Mouse (Mus musculus) C2C12 (cell line): ENCODE measurements around the gene Cdh4. TPM values are rescaled to one million over a fixed set of nuclear protein-coding genes. Genes with fewer than 3 reads are reported as not detected.

Experiments
- H3K27me3 ChIP-seq: one replicate; pipeline ENCODE4 v1.6.1; 2011; ENCODE audit not compliant: control insufficient read depth, insufficient read depth, insufficient read length
- H3K36me3 ChIP-seq: one replicate; pipeline ENCODE4 v1.6.1; 2011; ENCODE audit not compliant: control insufficient read depth, insufficient read depth
- H3K4me3 ChIP-seq: one replicate; pipeline ENCODE4 v1.5.1; 2011; ENCODE audit warnings: mild to moderate bottlenecking, control low read depth; ENCODE audit not compliant: poor library complexity, insufficient read depth, severe bottlenecking
- H3K79me2 ChIP-seq: one replicate; pipeline ENCODE4 v1.6.1; 2011; ENCODE audit not compliant: control insufficient read depth, insufficient read depth
- H3K79me3 ChIP-seq: one replicate; pipeline ENCODE4 v1.6.1; 2011; ENCODE audit warnings: low read depth, control low read depth
- H3ac ChIP-seq: one replicate; pipeline ENCODE3; 2011; ENCODE audit warnings: low read depth; ENCODE audit not compliant: control insufficient read depth, insufficient read length
- CEBPB ChIP-seq: IDR thresholded peaks from one replicate; pipeline ENCODE4 v1.6.1; 2011; ENCODE audit warnings: low read depth, mild to moderate bottlenecking, control low read depth, moderate library complexity
- CTCF ChIP-seq: IDR thresholded peaks from one replicate; pipeline ENCODE4 v1.5.1; 2011; ENCODE audit not compliant: control insufficient read depth, insufficient read depth, insufficient read length
- FOSL1 ChIP-seq: IDR thresholded peaks from one replicate; pipeline ENCODE4 v1.8.0; 2011; ENCODE audit warnings: mild to moderate bottlenecking, low read length; ENCODE audit not compliant: poor library complexity, insufficient read depth, severe bottlenecking
- MAX ChIP-seq: IDR thresholded peaks from one replicate; pipeline ENCODE4 v1.6.1; 2011; ENCODE audit warnings: mild to moderate bottlenecking, control low read depth
- MYOD1 ChIP-seq: IDR thresholded peaks from one replicate; pipeline ENCODE4 v1.6.1; 2011; ENCODE audit warnings: low read depth; ENCODE audit not compliant: control insufficient read depth, insufficient read length
- MYOG ChIP-seq: IDR thresholded peaks from one replicate; pipeline ENCODE4 v1.6.1; 2011; ENCODE audit not compliant: control insufficient read depth, insufficient read length; ENCODE audit errors: extremely low read depth
- USF1 ChIP-seq: IDR thresholded peaks from one replicate; pipeline ENCODE4 v1.6.1; 2011; ENCODE audit warnings: low read depth, mild to moderate bottlenecking, control low read depth, moderate library complexity
- polyA plus RNA-seq: library from polyadenylated mRNA; unstranded; fragments of >200 nt; fragmentation: generic; extraction: Trizol; gene quantifications from one replicate; pipeline ENCODE4 v1.2.1, GENCODE M21; 2012; ENCODE audit warnings: missing spikeins

Cdh4 gene
- polyA plus RNA-seq, 1 experiment, result not detected

DNA sequence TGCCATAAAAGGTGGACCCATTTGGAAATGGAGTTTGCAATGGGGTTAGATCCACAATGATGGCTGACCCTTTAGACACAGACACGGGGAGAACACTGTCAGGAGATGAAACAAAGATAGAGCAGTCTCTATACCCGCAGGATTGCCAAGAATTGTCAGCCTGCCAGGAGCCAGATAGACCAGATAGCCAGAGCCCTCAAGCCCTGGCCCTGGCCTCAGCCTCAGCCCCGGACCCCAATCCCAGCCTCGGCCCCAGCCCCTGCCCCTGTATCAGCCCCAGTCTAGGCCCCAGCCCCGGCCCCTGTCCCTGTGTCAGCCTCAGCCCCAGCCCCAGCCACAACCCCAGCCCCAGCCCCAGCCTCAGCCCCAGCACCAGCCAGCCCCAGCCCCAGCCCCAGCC is 345.6 kb downstream of the Cdh4 start:
- TF ChIP-seq MYOD1 (no peak), CEBPB (no peak), FOSL1 (no peak), CTCF (no peak), MYOG (no peak), MAX (no peak), USF1 (no peak)
- no peaks in the 10 kb centered on the region for H3K27me3 ChIP-seq
- no peak overlapping the region for H3ac ChIP-seq
- H3K79me2 ChIP-seq, result no peaks in the 10 kb centered on the region
- H3K36me3 ChIP-seq, result no peaks in the 10 kb centered on the region
- H3K79me3 ChIP-seq, result no peaks in the 10 kb centered on the region
- H3K4me3 ChIP-seq, result no peak overlapping the region

DNA sequence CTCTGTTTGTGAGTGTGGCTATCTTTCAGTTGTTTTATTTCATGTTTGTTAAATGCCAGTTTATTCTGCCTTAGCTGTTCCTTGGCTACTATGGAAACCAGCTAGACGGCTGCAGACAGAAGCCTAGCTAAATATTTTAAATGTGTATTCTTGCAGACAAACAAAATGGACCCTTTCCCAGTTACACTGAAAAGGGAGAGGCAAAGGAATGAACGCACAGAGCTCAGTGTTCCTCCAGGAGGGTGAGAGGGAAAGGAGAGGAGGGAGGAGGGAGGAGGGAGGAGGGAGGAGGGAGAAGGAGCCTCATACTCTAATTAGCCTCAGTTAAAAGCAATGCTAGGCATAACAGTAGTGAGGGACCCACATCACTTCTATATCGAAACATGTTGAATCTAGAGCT is 348.5 kb downstream of the Cdh4 start:
- Histone ChIP-seq H3K4me3 (no peak overlapping the region), H3ac (no peak overlapping the region), H3K27me3 (no peaks in the 10 kb centered on the region), H3K79me3 (no peaks in the 10 kb centered on the region), H3K79me2 (no peaks in the 10 kb centered on the region), H3K36me3 (no peaks in the 10 kb centered on the region)
- TF ChIP-seq USF1 (no peak), MYOD1 (no peak), CTCF (no peak), MAX (no peak), MYOG (no peak)

DNA sequence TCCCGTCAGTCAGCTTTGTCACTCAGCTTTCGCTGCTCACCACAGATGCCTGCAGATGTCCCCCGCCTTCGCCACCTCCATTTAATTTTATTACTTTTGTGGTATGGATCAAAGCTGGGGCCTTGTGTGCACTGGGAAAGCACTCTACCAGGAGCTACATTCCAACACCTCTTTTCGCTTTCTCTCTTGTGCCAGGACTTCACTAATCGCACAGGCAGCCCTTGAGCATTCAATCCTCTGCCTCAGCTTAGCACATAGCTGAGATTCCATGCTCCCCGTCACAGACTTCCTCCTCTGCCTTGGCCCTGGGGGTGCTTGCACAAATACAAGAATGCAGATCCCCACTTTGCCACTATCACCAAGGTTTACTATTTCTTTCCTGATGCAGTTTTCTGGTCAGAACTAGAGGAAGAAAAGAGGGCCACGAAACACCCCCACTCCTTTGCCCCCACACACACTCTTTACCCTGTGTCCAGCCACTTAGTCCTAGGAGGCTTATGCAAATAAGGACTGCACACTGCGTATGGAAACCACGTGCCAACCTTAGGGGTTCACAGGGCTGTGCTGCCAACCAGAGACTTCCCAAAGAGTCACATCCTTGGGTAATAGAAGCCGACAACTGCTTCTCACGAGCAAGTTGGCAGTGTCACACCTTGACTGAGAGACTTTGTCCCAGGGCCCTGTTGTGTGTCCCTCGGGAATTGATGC is 350.3 kb downstream of the Cdh4 start:
- no peaks in the 10 kb centered on the region for H3K36me3 ChIP-seq
- no peaks in the 10 kb centered on the region for H3K27me3 ChIP-seq
- no peaks in the 10 kb centered on the region for H3K79me2 ChIP-seq
- no peak overlapping the region for H3ac ChIP-seq
- TF ChIP-seq FOSL1 (no peak), MYOG (no peak), MAX (no peak), CEBPB (no peak), USF1 (no peak), MYOD1 (no peak), CTCF (no peak)
- no peak overlapping the region for H3K4me3 ChIP-seq
- H3K79me3 ChIP-seq, result no peaks in the 10 kb centered on the region

DNA sequence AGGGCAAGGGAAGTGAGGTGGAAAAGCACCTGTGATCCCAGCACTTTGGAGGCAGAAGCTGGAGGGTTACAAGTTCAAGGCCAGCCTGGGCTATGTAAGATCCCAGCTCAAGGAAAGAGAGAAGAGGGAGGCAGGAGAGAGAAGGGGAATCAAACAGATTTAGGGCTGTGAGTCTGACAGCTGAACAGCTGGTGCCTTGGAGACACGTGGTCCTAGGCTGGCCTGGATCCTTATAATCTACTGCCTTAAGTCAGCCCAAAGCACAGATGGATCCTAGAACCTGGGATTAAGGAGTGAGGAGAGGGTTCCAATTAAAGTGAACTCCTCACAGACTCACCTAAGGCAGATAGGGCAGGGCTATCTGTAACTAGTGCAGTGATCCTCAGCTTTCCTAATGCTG is 352.1 kb downstream of the Cdh4 start:
- H3ac ChIP-seq, result no peak overlapping the region
- no peak overlapping the region for H3K4me3 ChIP-seq
- no peak for TF ChIP-seq USF1

DNA sequence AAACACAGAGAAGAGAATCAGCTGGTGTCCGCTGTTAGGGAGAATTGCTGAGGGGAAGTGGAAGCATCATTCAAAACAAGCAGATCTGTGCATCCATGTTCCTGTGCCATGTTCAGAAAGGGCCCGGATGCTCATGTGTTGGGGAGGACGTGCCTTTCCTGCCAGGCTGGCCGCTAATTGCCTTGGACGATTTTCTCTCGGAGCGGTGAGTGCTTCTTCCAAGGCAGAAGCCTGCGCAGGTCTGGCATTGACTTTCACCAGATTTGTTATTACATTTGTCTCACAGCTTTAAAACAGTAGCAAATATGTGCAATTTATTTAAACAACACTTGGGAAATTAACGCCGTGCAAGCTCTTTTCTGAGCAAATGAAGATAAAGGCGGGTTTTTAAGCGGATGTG is 353.2 kb downstream of the Cdh4 start:
- H3K79me3 ChIP-seq, result no peaks in the 10 kb centered on the region
- H3K79me2 ChIP-seq, result no peaks in the 10 kb centered on the region
- H3K36me3 ChIP-seq, result no peaks in the 10 kb centered on the region
- no peaks in the 10 kb centered on the region for H3K27me3 ChIP-seq
- H3K4me3 ChIP-seq, result no peak overlapping the region
- TF ChIP-seq FOSL1, result no peak
- TF ChIP-seq MAX, result no peak
- no peak for TF ChIP-seq CEBPB
- no peak for TF ChIP-seq CTCF
- TF ChIP-seq MYOG, result no peak
- TF ChIP-seq MYOD1, result no peak
- no peak for TF ChIP-seq USF1
- H3ac ChIP-seq, result no peak overlapping the region

More for the DNA sequence above, 352.1 kb downstream of the Cdh4 start:
- no peaks in the 10 kb centered on the region for H3K36me3 ChIP-seq
- no peaks in the 10 kb centered on the region for H3K79me2 ChIP-seq
- no peaks in the 10 kb centered on the region for H3K79me3 ChIP-seq
- no peaks in the 10 kb centered on the region for H3K27me3 ChIP-seq

DNA sequence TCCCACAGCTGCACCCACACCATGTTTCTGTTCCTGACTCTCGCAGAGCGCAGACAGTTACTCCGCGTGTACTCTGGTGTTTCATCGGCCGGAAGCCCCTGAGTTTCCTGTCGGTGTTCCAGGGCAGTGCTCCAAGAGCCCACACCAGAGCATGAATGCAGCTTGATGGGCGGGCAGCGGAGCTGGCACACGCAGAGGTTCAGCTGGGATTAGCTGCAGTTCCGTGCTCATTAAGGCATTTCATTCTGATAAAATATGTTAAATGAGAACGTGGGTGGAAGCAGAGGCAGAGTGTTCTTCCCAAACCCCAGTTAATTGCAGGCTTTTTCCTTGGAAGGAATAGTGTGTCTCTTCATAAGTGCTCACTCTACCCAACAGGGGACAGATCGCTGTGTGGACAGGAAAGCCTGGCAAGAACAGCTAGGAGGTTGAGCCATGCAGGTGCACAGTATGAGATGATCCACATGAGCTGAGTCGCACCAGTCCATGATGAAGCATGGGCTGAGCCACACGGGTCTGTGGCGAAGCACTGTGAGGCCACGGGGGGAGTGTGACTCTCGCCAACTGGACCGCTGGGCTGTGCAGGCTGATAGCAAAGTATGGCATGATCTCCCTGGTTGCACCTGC is 357.8 kb downstream of the Cdh4 start:
- H3K36me3 ChIP-seq, result no peaks in the 10 kb centered on the region
- H3ac ChIP-seq, result no peak overlapping the region
- no peak overlapping the region for H3K4me3 ChIP-seq
- no peaks in the 10 kb centered on the region for H3K79me3 ChIP-seq
- no peak for TF ChIP-seq USF1
- no peak for TF ChIP-seq CEBPB
- TF ChIP-seq MAX, result no peak
- no peak for TF ChIP-seq MYOG
- no peak for TF ChIP-seq FOSL1
- TF ChIP-seq CTCF, result no peak
- no peaks in the 10 kb centered on the region for H3K79me2 ChIP-seq
- no peaks in the 10 kb centered on the region for H3K27me3 ChIP-seq
